Comparison of ENCODE assay signal across 19 mouse cellular contexts in the genomic region with DNA sequence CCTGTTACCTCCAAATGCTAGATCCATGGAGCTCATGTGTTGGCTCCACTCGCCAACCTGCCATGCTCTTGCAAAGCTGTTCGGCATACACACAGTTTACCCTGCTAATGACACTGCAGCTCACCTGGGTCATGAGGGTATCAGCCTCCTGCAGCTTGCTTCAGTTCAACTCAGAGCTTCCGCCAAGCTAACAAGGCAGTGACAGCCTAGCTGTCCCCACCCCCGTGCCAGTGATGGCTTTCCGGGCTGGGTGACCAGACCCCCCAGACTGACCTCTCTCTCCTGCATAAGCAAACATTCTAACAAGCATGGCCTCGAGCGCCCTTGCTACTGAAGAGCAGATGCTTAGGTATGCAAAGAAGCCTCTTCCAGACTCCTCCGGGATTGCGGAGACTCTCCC.
DNase-seq lines count a peak whose midpoint lies in the region; ATAC-seq and TF ChIP-seq lines count a peak whose summit lies in the region.
"Had no signal": no experiment of that assay in that cellular context is flagged by ENCODE, and none has a peak within 500 bp of the region (broad histone marks: within the 10 kb centered on the region; RNA-seq: fewer than 3 reads in every experiment).

No protein-coding gene starts in this region.

- TF ChIP-seq EP300 in liver, postnatal 0 days (IDR thresholded peaks at IDR 0.05; ENCODE audit: low read depth): no peak

- no peak for ATAC-seq in liver, postnatal 0 days
- no peak for ATAC-seq in intestine, embryonic 16.5 days
- peak; percentile 52; the same call in 1 of the 2 replicates for ATAC-seq in liver, embryonic 13.5 days (ENCODE audit: low read depth)
- ATAC-seq: forebrain, embryonic 13.5 days; forebrain, postnatal 0 days had no signal

- no peak for TF ChIP-seq CTCF in liver, postnatal 0 days (IDR thresholded peaks at IDR 0.05; ENCODE audit: low read depth)

- H3K4me3 ChIP-seq in liver, postnatal 0 days (ENCODE audit: low read depth, low read length): no peak overlapping the region
- no peak overlapping the region for H3K4me3 ChIP-seq in intestine, embryonic 16.5 days (ENCODE audit: low read length)
- no peak overlapping the region for H3K4me3 ChIP-seq in liver, embryonic 13.5 days (replicated peaks)
- H3K4me3 ChIP-seq in forebrain, embryonic 10.5 days: no peak overlapping the region
- H3K4me3 ChIP-seq: embryonic facial prominence, embryonic 12.5 days; forebrain, embryonic 13.5 days; hindbrain, embryonic 13.5 days had no signal

- peak; percentile 38 for DNase-seq in liver
- DNase-seq in liver, postnatal 0 days: no peak
- DNase-seq in liver, embryonic 13.5 days: no peak
- no peak for DNase-seq in embryo, embryonic 10.5 days (ENCODE audit: low spot score)
- DNase-seq in retina, embryonic 14.5 days (ENCODE audit: low spot score): no peak
- no peak for DNase-seq in forebrain, embryonic 10.5 days (ENCODE audit: extremely low spot score, low spot score)
- DNase-seq: adrenal gland, postnatal 10 days; cerebellum, adult 11 months; cerebellum, adult 8-10 months; cerebellum, postnatal 14 days; forebrain, postnatal 0 days; gastrocnemius, postnatal 25 days; heart, adult 11 months; heart, postnatal 10 days; heart, postnatal 4 days had no signal

- no peaks in the 10 kb centered on the region for H3K36me3 ChIP-seq in liver, postnatal 0 days (replicated peaks; ENCODE audit: insufficient read depth, low read length)
- H3K36me3 ChIP-seq in intestine, embryonic 16.5 days (ENCODE audit: control insufficient read depth, insufficient read depth, low read length): no peaks in the 10 kb centered on the region
- no peaks in the 10 kb centered on the region for H3K36me3 ChIP-seq in liver, embryonic 13.5 days
- H3K36me3 ChIP-seq in forebrain, embryonic 10.5 days (replicated peaks): no peaks in the 10 kb centered on the region
- H3K36me3 ChIP-seq: embryonic facial prominence, embryonic 12.5 days; hindbrain, embryonic 13.5 days had no signal

- H3K4me1 ChIP-seq in liver, postnatal 0 days (ENCODE audit: insufficient read depth): peaks cover 3% of the 10 kb centered on the region; the same call in 1 of the 2 replicates
- peaks cover 21% of the 10 kb centered on the region for H3K4me1 ChIP-seq in intestine, embryonic 16.5 days (ENCODE audit: control insufficient read depth, insufficient read depth, low read length)
- H3K4me1 ChIP-seq in liver, embryonic 13.5 days (replicated peaks): peaks cover 11% of the 10 kb centered on the region
- peaks cover 22% of the 10 kb centered on the region for H3K4me1 ChIP-seq in forebrain, embryonic 10.5 days
- H3K4me1 ChIP-seq: embryonic facial prominence, embryonic 12.5 days had no signal

- H3K9me3 ChIP-seq in liver, postnatal 0 days (ENCODE audit: low read length): no peaks in the 10 kb centered on the region
- no peaks in the 10 kb centered on the region for H3K9me3 ChIP-seq in intestine, embryonic 16.5 days (ENCODE audit: control insufficient read depth, low read length)
- no peaks in the 10 kb centered on the region for H3K9me3 ChIP-seq in liver, embryonic 13.5 days (replicated peaks)
- H3K9me3 ChIP-seq in forebrain, embryonic 10.5 days: no peaks in the 10 kb centered on the region
- H3K9me3 ChIP-seq: embryonic facial prominence, embryonic 12.5 days; forebrain, embryonic 13.5 days; hindbrain, embryonic 13.5 days had no signal

- no peak overlapping the region for H3K27ac ChIP-seq in liver, postnatal 0 days (ENCODE audit: low read depth)
- H3K27ac ChIP-seq in intestine, embryonic 16.5 days (ENCODE audit: low read length): peak overlapping the region; percentile 78; the same call in 1 of the 2 replicates
- peak overlapping the region; percentile 61 for H3K27ac ChIP-seq in liver, embryonic 13.5 days
- H3K27ac ChIP-seq in forebrain, embryonic 10.5 days: no peak overlapping the region
- H3K27ac ChIP-seq: embryonic facial prominence, embryonic 12.5 days; forebrain, embryonic 13.5 days; hindbrain, embryonic 13.5 days had no signal

- no peak overlapping the region for H3K4me2 ChIP-seq in liver, postnatal 0 days (ENCODE audit: low read depth, low read length)
- H3K4me2 ChIP-seq in intestine, embryonic 16.5 days (ENCODE audit: low read depth, low read length): no peak overlapping the region
- peak overlapping the region; percentile 34 for H3K4me2 ChIP-seq in liver, embryonic 13.5 days
- H3K4me2 ChIP-seq: embryonic facial prominence, embryonic 12.5 days; forebrain, embryonic 13.5 days; hindbrain, embryonic 13.5 days had no signal

- WGBS in liver, postnatal 0 days (ENCODE audit: insufficient replicate concordance): 30% methylated on average over 9 of the region's 9 CpGs
- 51% methylated on average over 9 of the region's 9 CpGs for WGBS in intestine, embryonic 16.5 days
- WGBS in liver, embryonic 13.5 days (ENCODE audit: insufficient replicate concordance): 45% methylated on average over 9 of the region's 9 CpGs
- 73% methylated on average over 9 of the region's 9 CpGs for WGBS in forebrain, embryonic 10.5 days

- H3K27me3 ChIP-seq in liver, postnatal 0 days (ENCODE audit: insufficient read depth, low read length): no peaks in the 10 kb centered on the region
- no peaks in the 10 kb centered on the region for H3K27me3 ChIP-seq in intestine, embryonic 16.5 days (replicated peaks; ENCODE audit: control insufficient read depth, insufficient read depth, low read length)
- H3K27me3 ChIP-seq in liver, embryonic 13.5 days: 0 out of 2 replicates have a peak, but pooled peaks cover 5% of the 10 kb centered on the region
- no peaks in the 10 kb centered on the region for H3K27me3 ChIP-seq in forebrain, embryonic 10.5 days (ENCODE audit: poor library complexity, severe bottlenecking)
- H3K27me3 ChIP-seq: embryonic facial prominence, embryonic 12.5 days; forebrain, embryonic 13.5 days; hindbrain, embryonic 13.5 days had no signal

- H3K9ac ChIP-seq in liver, postnatal 0 days (replicated peaks): no peak overlapping the region
- H3K9ac ChIP-seq in intestine, embryonic 16.5 days (ENCODE audit: low read depth, low read length): no peak overlapping the region
- H3K9ac ChIP-seq in liver, embryonic 13.5 days: no peak overlapping the region
- H3K9ac ChIP-seq: embryonic facial prominence, embryonic 12.5 days; forebrain, embryonic 13.5 days; forebrain, postnatal 0 days; hindbrain, embryonic 13.5 days had no signal

Comparison
In these comparisons a context has a peak if more than half of its experiments do, and no peak if none do; other contexts are left out.
1. H3K27ac ChIP-seq: peak in intestine, embryonic 16.5 days (single experiment) and liver, embryonic 13.5 days (single experiment); none in liver, postnatal 0 days (single experiment) and forebrain, embryonic 10.5 days (single experiment).